Comparison of ENCODE assay signal across 8 mouse cellular contexts in genomic region chr16:70351641-70352280, GRCm38 (mm10). TPM values are rescaled to one million over a fixed set of nuclear protein-coding genes. Genes with fewer than 3 reads are reported as not detected.
DNase-seq lines count a peak whose midpoint lies in the region; ATAC-seq and TF ChIP-seq lines count a peak whose summit lies in the region.

No protein-coding gene starts in this region.

- intact Hi-C loops in heart, adult 2 months (cut with DNase I) = no loop called here

- H3K27ac ChIP-seq in liver, embryonic 11.5 days (ENCODE audit: low read depth, low read length) = no peak overlapping the region
- peak overlapping the region; percentile 18 for H3K27ac ChIP-seq in heart, adult 2 months
- H3K27ac ChIP-seq in kidney, embryonic 14.5 days (ENCODE audit: low read depth, low read length) = peak overlapping the region; percentile 47; the same call in 1 of the 2 replicates

- no peaks in the 10 kb centered on the region for H3K79me2 ChIP-seq in heart, adult 2 months (replicated peaks; ENCODE audit: control insufficient read depth, insufficient read depth, low read length)

- no peaks in the 10 kb centered on the region for H3K36me3 ChIP-seq in liver, embryonic 11.5 days (ENCODE audit: control insufficient read depth, insufficient read depth, low read length)
- no peaks in the 10 kb centered on the region; the same call in 1 of the 2 replicates for H3K36me3 ChIP-seq in heart, adult 2 months (ENCODE audit: control insufficient read depth, insufficient read depth, low read length)
- no peaks in the 10 kb centered on the region for H3K36me3 ChIP-seq in kidney, embryonic 14.5 days (ENCODE audit: control insufficient read depth, insufficient read depth, low read length)

- DNase-seq in liver = peak; percentile 15
- DNase-seq in liver, embryonic 11.5 days (ENCODE audit: low spot score) = no peak
- peak; percentile 18 to 28 for DNase-seq in heart, adult 2 months
- DNase-seq in lung, postnatal 25 days (ENCODE audit: low spot score) = peak; percentile 62
- peak; percentile 64 for DNase-seq in yolk sac, embryonic 10.5 days (ENCODE audit: low spot score)
- DNase-seq in c-Kit-positive CD71-positive TER-119-positive erythroid progenitor cells, embryonic 14.5 days (ENCODE audit: low spot score) = no peak

- 0 out of 2 replicates have a peak, but pooled peaks have one; percentile 42 for TF ChIP-seq EP300 in heart, adult 2 months (IDR thresholded peaks at IDR 0.05; ENCODE audit: insufficient read depth, low read depth, low read length)

- TF ChIP-seq POLR2A in heart, adult 2 months (IDR thresholded peaks at IDR 0.05; ENCODE audit: insufficient read depth, low read depth, low read length) = no peak

- H3K4me3 ChIP-seq in liver, embryonic 11.5 days (ENCODE audit: low read depth, low read length) = no peak overlapping the region
- H3K4me3 ChIP-seq in heart, adult 2 months = no peak overlapping the region
- no peak overlapping the region for H3K4me3 ChIP-seq in kidney, embryonic 14.5 days (ENCODE audit: low read length)

- H3K4me2 ChIP-seq in liver, embryonic 11.5 days = no peak overlapping the region
- H3K4me2 ChIP-seq in kidney, embryonic 14.5 days (replicated peaks; ENCODE audit: low read depth, low read length) = peak overlapping the region; percentile 4; the same call in 1 of the 2 replicates

- H3K27me3 ChIP-seq in liver, embryonic 11.5 days (replicated peaks; ENCODE audit: control insufficient read depth, insufficient read depth, low read length) = no peaks in the 10 kb centered on the region
- no peaks in the 10 kb centered on the region for H3K27me3 ChIP-seq in heart, adult 2 months (ENCODE audit: control insufficient read depth, insufficient read depth, low read length)
- no peaks in the 10 kb centered on the region for H3K27me3 ChIP-seq in kidney, embryonic 14.5 days (ENCODE audit: control insufficient read depth, insufficient read depth, low read length)

- WGBS in liver, embryonic 11.5 days = 65% methylated on average over 11 of the region's 11 CpGs
- 34% methylated on average over 11 of the region's 11 CpGs for WGBS in heart, adult 2 months
- 20% methylated on average over 11 of the region's 11 CpGs for WGBS in kidney, embryonic 14.5 days

- H3K9me3 ChIP-seq in liver, embryonic 11.5 days (ENCODE audit: control insufficient read depth, low read length) = no peaks in the 10 kb centered on the region
- H3K9me3 ChIP-seq in kidney, embryonic 14.5 days (ENCODE audit: control insufficient read depth, low read length) = no peaks in the 10 kb centered on the region

- no peak for ATAC-seq in liver, embryonic 11.5 days (replicated peaks; ENCODE audit: low FRiP score)
- peak; percentile 94 for ATAC-seq in kidney, embryonic 14.5 days (ENCODE audit: low FRiP score, low TSS enrichment)
- no peak for ATAC-seq in erythroblast, adult 5-6 weeks (replicated peaks; ENCODE audit: low FRiP score, poor library complexity, severe bottlenecking)

- H3K9ac ChIP-seq in liver, embryonic 11.5 days (ENCODE audit: low read depth, low read length) = no peak overlapping the region
- no peak overlapping the region for H3K9ac ChIP-seq in heart, adult 2 months (ENCODE audit: low read depth, low read length)
- peak overlapping the region; percentile 14; the same call in 1 of the 2 replicates for H3K9ac ChIP-seq in kidney, embryonic 14.5 days (ENCODE audit: low read depth, low read length)

- H3K4me1 ChIP-seq in liver, embryonic 11.5 days (replicated peaks; ENCODE audit: control insufficient read depth, insufficient read depth, low read length) = no peaks in the 10 kb centered on the region
- peaks cover 3% of the 10 kb centered on the region for H3K4me1 ChIP-seq in heart, adult 2 months (ENCODE audit: control insufficient read depth, insufficient read depth, low read length)
- no peaks in the 10 kb centered on the region for H3K4me1 ChIP-seq in kidney, embryonic 14.5 days (ENCODE audit: control insufficient read depth, insufficient read depth, low read length)

- TF ChIP-seq CTCF in heart, adult 2 months (IDR thresholded peaks at IDR 0.05) = no peak

RNA-seq across cellular contexts. Expression of gene Gbe1, which starts 38.0 kb away (rescaled TPM):
- 9.4 and 13.1 TPM in 2 replicates for polyA plus RNA-seq in liver, embryonic 11.5 days (2014; fragmentation: Nextera tagmentation; extraction: Ambion mirVana)
- total RNA-seq in heart, adult 2 months (2021) = 10 to 100 TPM; 43.9 to 46.6 TPM
- polyA plus RNA-seq in heart, adult 2 months (2012; rRNA removed) = 28.5 and 34.8 TPM in 2 replicates
- 16.4 and 26.6 TPM in 2 replicates for polyA plus RNA-seq in kidney, embryonic 14.5 days (2014; fragmentation: Nextera tagmentation; extraction: Ambion mirVana)
- total RNA-seq in erythroblast, adult 5-6 weeks (2015; ENCODE audit: low replicate concordance) = 13.4 and 23.6 TPM in 2 replicates
- 17.9 and 23.4 TPM in 2 replicates for total RNA-seq in erythroblast, adult 5-6 weeks (2017; ENCODE audit: low replicate concordance)

Comparison
In these comparisons a context has a peak if more than half of its experiments do, and no peak if none do; other contexts are left out.
1. DNase-seq: peak in liver (single experiment), heart, adult 2 months (2 of 2), lung, postnatal 25 days (single experiment) and yolk sac, embryonic 10.5 days (single experiment); none in liver, embryonic 11.5 days (single experiment) and c-Kit-positive CD71-positive TER-119-positive erythroid progenitor cells, embryonic 14.5 days (single experiment).